Mouse (Mus musculus): ENCODE data around the gene Plek2. TPM values are rescaled to one million over a fixed set of nuclear protein-coding genes. Genes with fewer than 3 reads are reported as not detected.

Gene Plek2
- polyA plus RNA-seq, 1 experiment from 2014 or later: 3.4 TPM

- DNase-seq (ENCODE audit: low spot score): peak; percentile 90
- peak; percentile 45; the same call in 1 of the 2 replicates for ATAC-seq (replicated peaks; ENCODE audit: insufficient number of reproducible peaks, low FRiP score, low TSS enrichment, low read depth)
- no peak overlapping the region for H3K4me3 ChIP-seq (ENCODE audit: low read depth, low read length)
- H3K4me1 ChIP-seq (ENCODE audit: control insufficient read depth, insufficient read depth, low read length): no peaks in the 10 kb centered on the region
- H3K4me2 ChIP-seq (ENCODE audit: low read depth, low read length): no peak overlapping the region
- no peaks in the 10 kb centered on the region for H3K36me3 ChIP-seq (replicated peaks; ENCODE audit: control insufficient read depth, insufficient read depth, low read depth, low read length)
- H3K27me3 ChIP-seq (ENCODE audit: control insufficient read depth, insufficient read depth, low read length): no peaks in the 10 kb centered on the region
- no peak overlapping the region for H3K27ac ChIP-seq (replicated peaks; ENCODE audit: low read depth, low read length)
- WGBS: 31% methylated on average over 16 of the region's 16 CpGs
- no peaks in the 10 kb centered on the region for H3K9me3 ChIP-seq (replicated peaks; ENCODE audit: control insufficient read depth, low read length)
- H3K9ac ChIP-seq (replicated peaks; ENCODE audit: low read length): no peak overlapping the region
These were observed 12.4 kb upstream of the Plek2 start for GRCm38 (mm10) chr12:78919079-78919712.

- Histone ChIP-seq H3K4me2 (ENCODE audit: low read depth, low read length) (no peak overlapping the region), H3K27ac (replicated peaks; ENCODE audit: low read depth, low read length) (no peak overlapping the region), H3K27me3 (ENCODE audit: control insufficient read depth, insufficient read depth, low read length) (no peaks in the 10 kb centered on the region), H3K9me3 (replicated peaks; ENCODE audit: control insufficient read depth, low read length) (no peaks in the 10 kb centered on the region), H3K36me3 (replicated peaks; ENCODE audit: control insufficient read depth, insufficient read depth, low read depth, low read length) (no peaks in the 10 kb centered on the region), H3K9ac (replicated peaks; ENCODE audit: low read length) (no peak overlapping the region), H3K4me1 (ENCODE audit: control insufficient read depth, insufficient read depth, low read length) (no peaks in the 10 kb centered on the region), H3K4me3 (ENCODE audit: low read depth, low read length) (no peak overlapping the region)
- ATAC-seq (replicated peaks; ENCODE audit: insufficient number of reproducible peaks, low FRiP score, low TSS enrichment, low read depth): peak; percentile 64
- DNase-seq (ENCODE audit: low spot score): peak; percentile 95
- 12% methylated on average over 11 of the region's 11 CpGs for WGBS
These were observed 11.7 kb upstream of the Plek2 start for GRCm38 (mm10) chr12:78918227-78919078.

GRCm38 (mm10) chr12:78916278-78916677, 9.5 kb upstream of the Plek2 start:
- H3K27ac ChIP-seq (replicated peaks; ENCODE audit: low read depth, low read length): no peak overlapping the region
- DNase-seq (ENCODE audit: low spot score) (no peak), ATAC-seq (replicated peaks; ENCODE audit: insufficient number of reproducible peaks, low FRiP score, low TSS enrichment, low read depth) (no peak)
- H3K4me1 ChIP-seq (ENCODE audit: control insufficient read depth, insufficient read depth, low read length): peaks cover 5% of the 10 kb centered on the region; the same call in 1 of the 2 replicates
- peaks cover 6% of the 10 kb centered on the region for H3K27me3 ChIP-seq (ENCODE audit: control insufficient read depth, insufficient read depth, low read length)
- no peak overlapping the region for H3K4me2 ChIP-seq (ENCODE audit: low read depth, low read length)
- H3K4me3 ChIP-seq (ENCODE audit: low read depth, low read length): no peak overlapping the region
- 70% methylated on average over 3 of the region's 3 CpGs for WGBS
- H3K9me3 ChIP-seq (replicated peaks; ENCODE audit: control insufficient read depth, low read length): no peaks in the 10 kb centered on the region
- H3K36me3 ChIP-seq (replicated peaks; ENCODE audit: control insufficient read depth, insufficient read depth, low read depth, low read length): no peaks in the 10 kb centered on the region
- H3K9ac ChIP-seq (replicated peaks; ENCODE audit: low read length): no peak overlapping the region

GRCm38 (mm10) chr12:78915561-78915960, 8.8 kb upstream of the Plek2 start:
- DNase-seq (ENCODE audit: low spot score): no peak
- Histone ChIP-seq H3K9ac (replicated peaks; ENCODE audit: low read length) (no peak overlapping the region), H3K4me1 (ENCODE audit: control insufficient read depth, insufficient read depth, low read length) (peaks cover 5% of the 10 kb centered on the region; the same call in 1 of the 2 replicates), H3K27me3 (ENCODE audit: control insufficient read depth, insufficient read depth, low read length) (peaks cover 12% of the 10 kb centered on the region), H3K36me3 (replicated peaks; ENCODE audit: control insufficient read depth, insufficient read depth, low read depth, low read length) (no peaks in the 10 kb centered on the region), H3K9me3 (replicated peaks; ENCODE audit: control insufficient read depth, low read length) (no peaks in the 10 kb centered on the region), H3K4me3 (ENCODE audit: low read depth, low read length) (no peak overlapping the region), H3K27ac (replicated peaks; ENCODE audit: low read depth, low read length) (no peak overlapping the region), H3K4me2 (ENCODE audit: low read depth, low read length) (no peak overlapping the region)
- WGBS: 75% methylated on average over 3 of the region's 3 CpGs
- no peak for ATAC-seq (replicated peaks; ENCODE audit: insufficient number of reproducible peaks, low FRiP score, low TSS enrichment, low read depth)

- H3K4me3 ChIP-seq (ENCODE audit: low read depth, low read length): no peak overlapping the region
- no peak overlapping the region for H3K27ac ChIP-seq (replicated peaks; ENCODE audit: low read depth, low read length)
- H3K27me3 ChIP-seq (ENCODE audit: control insufficient read depth, insufficient read depth, low read length): peaks cover 14% of the 10 kb centered on the region
- H3K4me2 ChIP-seq (ENCODE audit: low read depth, low read length): no peak overlapping the region
- WGBS: 92% methylated on average over 4 of the region's 4 CpGs
- ATAC-seq (replicated peaks; ENCODE audit: insufficient number of reproducible peaks, low FRiP score, low TSS enrichment, low read depth): no peak
- H3K9me3 ChIP-seq (replicated peaks; ENCODE audit: control insufficient read depth, low read length): no peaks in the 10 kb centered on the region
- H3K36me3 ChIP-seq (replicated peaks; ENCODE audit: control insufficient read depth, insufficient read depth, low read depth, low read length): no peaks in the 10 kb centered on the region
- peaks cover 5% of the 10 kb centered on the region; the same call in 1 of the 2 replicates for H3K4me1 ChIP-seq (ENCODE audit: control insufficient read depth, insufficient read depth, low read length)
- no peak overlapping the region for H3K9ac ChIP-seq (replicated peaks; ENCODE audit: low read length)
- no peak for DNase-seq (ENCODE audit: low spot score)
These were observed 7.7 kb upstream of the Plek2 start for GRCm38 (mm10) chr12:78914458-78914857.

GRCm38 (mm10) chr12:78911707-78912417, 5.1 kb upstream of the Plek2 start:
- peak overlapping the region; percentile 63 for H3K4me2 ChIP-seq (ENCODE audit: low read depth, low read length)
- H3K9ac ChIP-seq (replicated peaks; ENCODE audit: low read length): peak overlapping the region; percentile 43
- ATAC-seq (replicated peaks; ENCODE audit: insufficient number of reproducible peaks, low FRiP score, low TSS enrichment, low read depth) (no peak), DNase-seq (ENCODE audit: low spot score) (peak; percentile 51)
- WGBS: under 1% methylated on average over 37 of the region's 37 CpGs
- H3K4me1 ChIP-seq (ENCODE audit: control insufficient read depth, insufficient read depth, low read length): peaks cover 5% of the 10 kb centered on the region
- peak overlapping the region; percentile 33 for H3K4me3 ChIP-seq (ENCODE audit: low read depth, low read length)
- H3K9me3 ChIP-seq (replicated peaks; ENCODE audit: control insufficient read depth, low read length): no peaks in the 10 kb centered on the region
- no peak overlapping the region for H3K27ac ChIP-seq (replicated peaks; ENCODE audit: low read depth, low read length)
- peaks cover 24% of the 10 kb centered on the region for H3K27me3 ChIP-seq (ENCODE audit: control insufficient read depth, insufficient read depth, low read length)
- no peaks in the 10 kb centered on the region for H3K36me3 ChIP-seq (replicated peaks; ENCODE audit: control insufficient read depth, insufficient read depth, low read depth, low read length)

GRCm38 (mm10) chr12:78910684-78911461, 4.1 kb upstream of the Plek2 start:
- Histone ChIP-seq H3K36me3 (replicated peaks; ENCODE audit: control insufficient read depth, insufficient read depth, low read depth, low read length) (no peaks in the 10 kb centered on the region), H3K4me2 (ENCODE audit: low read depth, low read length) (peak overlapping the region; percentile 63), H3K9ac (replicated peaks; ENCODE audit: low read length) (peak overlapping the region; percentile 43), H3K4me3 (ENCODE audit: low read depth, low read length) (peak overlapping the region; percentile 33), H3K27me3 (ENCODE audit: control insufficient read depth, insufficient read depth, low read length) (peaks cover 27% of the 10 kb centered on the region), H3K4me1 (ENCODE audit: control insufficient read depth, insufficient read depth, low read length) (peaks cover 8% of the 10 kb centered on the region), H3K27ac (replicated peaks; ENCODE audit: low read depth, low read length) (no peak overlapping the region), H3K9me3 (replicated peaks; ENCODE audit: control insufficient read depth, low read length) (no peaks in the 10 kb centered on the region)
- peak; percentile 21 for DNase-seq (ENCODE audit: low spot score)
- no peak for ATAC-seq (replicated peaks; ENCODE audit: insufficient number of reproducible peaks, low FRiP score, low TSS enrichment, low read depth)
- WGBS: 7% methylated on average over 16 of the region's 16 CpGs

Data from embryonic facial prominence, embryonic 11.5 days (tissue).